Mouse (Mus musculus) heart, adult 2 months (tissue): Measurements from ENCODE around the gene Stard13.

Experiments used
- EP300 ChIP-seq: fragments of 200-500 bp; IDR thresholded peaks from 2 replicates; pipeline ENCODE4 v1.6.1; 2011; ENCODE audit warnings: low read depth, low read length, control low read depth; ENCODE audit not compliant: insufficient read depth
- POLR2A ChIP-seq: fragments of 200-500 bp; IDR thresholded peaks from 2 replicates; pipeline ENCODE4 v1.6.1; 2011; ENCODE audit warnings: mild to moderate bottlenecking, low read depth, low read length, control low read depth; ENCODE audit not compliant: insufficient read depth

DNA sequence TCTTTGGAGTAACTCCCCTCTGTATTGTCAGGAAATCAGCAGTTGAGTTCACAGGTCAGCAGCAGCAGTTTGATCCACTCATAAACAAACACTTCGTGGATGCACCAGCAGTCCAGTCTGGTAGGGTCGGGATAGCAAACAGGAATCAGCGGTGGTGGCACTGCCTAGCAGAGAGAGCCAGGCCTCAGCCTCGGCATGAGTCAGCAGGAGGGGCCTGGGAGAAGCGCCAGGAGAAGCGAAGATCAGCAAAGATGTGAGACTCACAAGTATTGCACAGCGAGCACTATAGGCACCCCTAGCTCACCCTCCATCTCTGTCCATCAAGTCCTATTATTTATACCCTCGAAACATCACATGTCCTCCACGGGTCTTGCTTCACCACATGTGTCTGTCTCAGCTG, 5.1 kb upstream of the Stard13 start:
- TF ChIP-seq EP300 (no peak), POLR2A (no peak)
